Mouse (Mus musculus) gastrocnemius, adult 8-10 months (tissue): ENCODE measurements around the gene Gimap9. TPM values are rescaled to one million over a fixed set of nuclear protein-coding genes. Genes with fewer than 3 reads are reported as not detected.
"Not testable (repeated sequence)": the region's sequence is repeated elsewhere in the genome, so short reads cannot be mapped to it uniquely, and the experiment has no call there.

ENCODE experiments used
- DNase-seq, 2 experiments: peaks; one replicate each; pipeline ENCODE4 v3.0.0; 2022; ENCODE audit warnings: low spot score in 2 of 2
- total RNA-seq, 4 experiments: library from RNA; stranded (reverse); gene quantifications; 2 replicates each; pipeline ENCODE4 v1.2.4; 2022

Gimap9 gene
- total RNA-seq, 4 experiments from 2014 or later, result 0.40 to 1.0 (median 0.62) TPM

- no peak for DNase-seq
These were observed 17.2 kb upstream of the Gimap9 start for GRCm38 (mm10) chr6:48658721-48659120.

- no peak for DNase-seq
These were observed 11.2 kb upstream of the Gimap9 start for GRCm38 (mm10) chr6:48664750-48665149.

- no peak for DNase-seq
These were observed 10.5 kb upstream of the Gimap9 start for GRCm38 (mm10) chr6:48665471-48665870.

- DNase-seq, result no peak
These were observed 9.8 kb upstream of the Gimap9 start for GRCm38 (mm10) chr6:48666159-48666586.

GRCm38 (mm10) chr6:48668022-48668421 lies 7.9 kb upstream of the Gimap9 start:
- DNase-seq, result no peak

GRCm38 (mm10) chr6:48669446-48669969 lies 6.4 kb upstream of the Gimap9 start:
- DNase-seq, result no peak

- no peak for DNase-seq
These were observed 1.5 kb upstream of the Gimap9 start for GRCm38 (mm10) chr6:48674291-48675058.

- DNase-seq, result no peak
These were observed 464 bp upstream of the Gimap9 start for GRCm38 (mm10) chr6:48675400-48675930.

- DNase-seq, result no peak
These were observed 1.0 kb downstream of the Gimap9 start for GRCm38 (mm10) chr6:48676860-48677415.

GRCm38 (mm10) chr6:48677492-48678345 lies 1.8 kb downstream of the Gimap9 start:
- no peak for DNase-seq

GRCm38 (mm10) chr6:48678391-48678790 lies 2.5 kb downstream of the Gimap9 start:
- no peak for DNase-seq

- no peak for DNase-seq
These were observed 3.8 kb downstream of the Gimap9 start for GRCm38 (mm10) chr6:48679701-48680100.

GRCm38 (mm10) chr6:48680421-48680820 lies 4.5 kb downstream of the Gimap9 start:
- DNase-seq, result no peak

GRCm38 (mm10) chr6:48681472-48682090 lies 5.7 kb downstream of the Gimap9 start:
- DNase-seq, result no peak

GRCm38 (mm10) chr6:48682271-48682670 lies 6.3 kb downstream of the Gimap9 start:
- no peak for DNase-seq

GRCm38 (mm10) chr6:48683263-48683821 lies 7.4 kb downstream of the Gimap9 start:
- DNase-seq, result not testable (repeated sequence)

GRCm38 (mm10) chr6:48684319-48684718 lies 8.4 kb downstream of the Gimap9 start, which contains the start of gene Gimap4:
Gimap4 (plus strand) TSS chr6:48684549.
- DNase-seq, result no peak

- no peak for DNase-seq
These were observed 8.9 kb downstream of the Gimap9 start for GRCm38 (mm10) chr6:48684806-48685205.

GRCm38 (mm10) chr6:48685251-48685650 lies 9.3 kb downstream of the Gimap9 start:
- no peak for DNase-seq
